Mouse (Mus musculus) liver, postnatal 0 days (tissue): ENCODE measurements around the gene Olfr651.

Experiments
- CTCF ChIP-seq: sonication (generic); IDR thresholded peaks from 2 replicates; pipeline ENCODE4 v1.5.1; 2016; ENCODE audit warnings: antibody characterized with exemption, low read depth
- EP300 ChIP-seq: IDR thresholded peaks from 2 replicates; pipeline ENCODE4 v1.6.1; 2016; ENCODE audit warnings: antibody characterized with exemption, low read depth, mild to moderate bottlenecking

DNA sequence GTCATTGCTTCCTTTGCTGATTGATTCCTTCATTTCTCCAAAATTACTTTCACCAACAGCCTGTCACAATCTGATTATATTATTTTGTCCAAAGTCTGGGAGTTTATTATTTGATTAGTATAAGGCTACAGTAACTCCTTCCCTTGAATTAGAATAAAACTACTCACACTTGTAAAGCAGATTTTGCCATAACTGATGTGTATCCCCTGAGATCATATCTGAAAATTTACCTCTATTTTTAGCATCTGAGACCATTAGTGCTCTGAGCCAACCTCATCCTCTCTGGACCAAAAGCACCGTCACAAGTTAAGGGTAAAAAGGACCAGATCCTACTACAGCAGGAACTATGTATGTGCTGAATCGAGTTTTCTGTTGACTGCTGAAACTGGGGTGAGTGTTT, 27.1 kb downstream of the Olfr651 start, which contains the start of gene Olfr653:
- no peak for TF ChIP-seq CTCF
- no peak for TF ChIP-seq EP300
